Mouse (Mus musculus): ENCODE measurements around the gene Fancl. TPM values are rescaled to one million over a fixed set of nuclear protein-coding genes. Genes with fewer than 3 reads are reported as not detected.
"Not testable (repeated sequence)": the region's sequence is repeated elsewhere in the genome, so short reads cannot be mapped to it uniquely, and the experiment has no call there.

Gene Fancl
- 19.3 to 30.5 TPM (median 28.8 TPM) in 3 replicates for total RNA-seq (2017)

DNA sequence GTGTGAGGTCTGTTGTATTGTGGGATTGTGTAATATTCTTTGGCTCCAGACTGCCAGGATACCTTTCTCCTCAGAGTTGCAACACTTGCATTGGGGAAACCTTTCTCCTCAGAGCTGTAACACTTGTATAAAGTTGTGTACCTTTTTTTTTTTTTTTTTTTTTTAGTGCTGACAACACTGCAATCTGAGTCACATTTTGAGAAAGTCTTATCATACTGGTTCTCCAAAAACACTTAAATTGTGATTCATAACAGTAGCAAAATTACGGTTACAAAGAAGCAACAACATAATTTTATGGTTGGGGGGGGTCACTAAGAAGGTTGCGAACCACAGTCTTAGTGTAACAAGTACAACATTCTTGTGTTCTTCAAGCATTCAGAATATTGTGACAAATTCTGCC is at the start of gene Fancl:
Gene Fancl (plus strand): TSS at position 165 of the 400 bp plus-strand sequence.
- no peak for ATAC-seq (replicated peaks; ENCODE audit: insufficient number of reproducible peaks, low FRiP score, low TSS enrichment, poor library complexity, severe bottlenecking)

DNA sequence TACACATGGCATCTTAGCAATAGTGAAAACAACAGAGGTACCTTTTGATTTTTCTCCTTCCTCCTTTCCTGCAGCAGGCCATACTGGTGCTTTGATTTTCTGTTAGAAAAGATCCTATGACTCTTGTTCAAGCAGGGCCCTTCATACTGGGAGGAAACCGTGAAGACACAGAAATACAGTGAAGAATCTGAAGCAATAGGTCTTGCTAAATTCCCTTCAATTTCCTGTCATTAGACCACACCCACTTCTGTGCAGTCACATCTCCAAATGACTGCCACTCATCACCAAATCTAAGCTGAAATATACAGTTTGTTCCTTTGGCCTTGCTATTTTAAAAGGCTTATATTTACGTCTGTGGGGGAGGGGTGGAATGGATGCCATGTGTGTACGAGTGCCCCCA is 49.1 kb upstream of the Fancl start:
- peak; percentile 83 for ATAC-seq (replicated peaks; ENCODE audit: insufficient number of reproducible peaks, low FRiP score, low TSS enrichment, poor library complexity, severe bottlenecking)

DNA sequence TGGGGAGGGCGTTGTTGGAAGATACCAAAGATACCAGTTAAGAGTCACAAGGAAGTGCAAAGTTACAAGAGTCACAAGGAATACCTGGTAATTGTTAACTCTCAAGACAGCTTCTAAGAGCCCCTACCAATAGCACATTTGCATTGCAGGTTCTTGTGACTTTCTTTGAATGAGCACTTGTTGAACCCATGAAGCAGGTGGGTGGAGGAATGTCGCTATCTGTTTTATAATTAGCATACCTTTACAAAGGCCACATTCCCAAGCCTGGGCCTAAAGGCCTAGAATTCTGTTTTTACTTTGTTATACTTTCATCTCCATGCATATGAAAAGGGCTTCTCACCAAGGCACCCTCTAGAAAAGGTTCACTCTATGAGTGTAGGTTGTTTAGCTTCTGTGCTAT is 15.8 kb upstream of the Fancl start:
- not testable (repeated sequence) for ATAC-seq (replicated peaks; ENCODE audit: insufficient number of reproducible peaks, low FRiP score, low TSS enrichment, poor library complexity, severe bottlenecking)

DNA sequence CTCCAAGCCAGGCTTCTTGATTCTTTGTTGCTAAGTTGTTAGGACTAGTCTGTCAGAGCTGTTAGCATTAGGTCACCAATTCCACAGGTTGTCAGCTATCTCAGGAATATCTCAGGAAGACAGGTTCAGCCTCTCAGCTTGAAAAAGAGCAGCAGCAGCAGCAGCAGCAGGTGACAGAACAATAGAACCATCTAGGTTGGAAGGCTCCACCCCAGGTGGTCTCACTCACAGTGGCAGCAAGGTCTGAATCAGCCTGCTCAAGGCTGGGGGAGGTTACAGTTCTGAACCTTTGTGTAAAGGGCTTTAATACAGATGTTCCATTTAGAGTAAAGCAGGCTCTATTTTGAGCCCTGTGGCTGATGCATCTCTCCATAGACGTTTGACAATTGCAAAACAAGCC is 14.0 kb upstream of the Fancl start:
- not testable (repeated sequence) for ATAC-seq (replicated peaks; ENCODE audit: insufficient number of reproducible peaks, low FRiP score, low TSS enrichment, poor library complexity, severe bottlenecking)

DNA sequence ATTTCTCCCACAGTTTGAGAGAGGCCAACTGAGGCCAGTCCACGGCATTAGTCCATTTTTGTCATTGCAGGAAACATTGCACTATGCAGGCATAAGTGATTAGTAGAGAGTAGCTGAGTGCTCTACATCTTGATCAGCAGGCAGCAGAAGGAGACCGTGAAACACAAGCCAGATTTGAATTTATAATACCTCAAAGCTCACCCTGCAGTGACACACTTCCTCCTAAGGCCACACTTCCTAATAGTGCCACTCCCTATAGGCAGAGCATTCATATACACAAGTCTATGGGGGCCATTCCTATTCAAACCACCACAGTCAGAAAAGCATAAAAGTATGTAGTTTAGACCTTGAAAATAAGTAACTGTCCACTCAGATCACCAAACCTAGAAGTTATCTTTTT is 11.8 kb upstream of the Fancl start:
- peak; percentile 66; the same call in 1 of the 2 replicates for ATAC-seq (replicated peaks; ENCODE audit: insufficient number of reproducible peaks, low FRiP score, low TSS enrichment, poor library complexity, severe bottlenecking)

DNA sequence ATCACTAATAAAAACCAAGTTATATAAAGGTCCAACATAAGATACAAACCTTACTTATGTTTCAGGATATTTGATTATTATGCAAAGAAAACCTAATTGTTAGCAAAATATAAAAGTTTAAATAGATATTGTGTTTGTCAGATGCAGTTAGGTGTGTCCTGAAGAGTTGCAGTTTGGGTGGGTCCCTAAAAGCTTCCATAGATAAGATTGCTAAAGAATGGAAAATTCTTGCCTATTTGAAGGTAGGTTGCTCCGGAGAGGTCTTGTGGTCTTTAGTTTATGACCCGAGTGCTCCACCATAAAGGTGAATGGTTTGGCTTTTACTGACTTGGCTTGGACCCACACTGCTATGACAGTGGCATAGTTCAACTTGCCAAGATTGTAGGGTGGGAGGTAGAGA is 7.9 kb upstream of the Fancl start:
- no peak for ATAC-seq (replicated peaks; ENCODE audit: insufficient number of reproducible peaks, low FRiP score, low TSS enrichment, poor library complexity, severe bottlenecking)

DNA sequence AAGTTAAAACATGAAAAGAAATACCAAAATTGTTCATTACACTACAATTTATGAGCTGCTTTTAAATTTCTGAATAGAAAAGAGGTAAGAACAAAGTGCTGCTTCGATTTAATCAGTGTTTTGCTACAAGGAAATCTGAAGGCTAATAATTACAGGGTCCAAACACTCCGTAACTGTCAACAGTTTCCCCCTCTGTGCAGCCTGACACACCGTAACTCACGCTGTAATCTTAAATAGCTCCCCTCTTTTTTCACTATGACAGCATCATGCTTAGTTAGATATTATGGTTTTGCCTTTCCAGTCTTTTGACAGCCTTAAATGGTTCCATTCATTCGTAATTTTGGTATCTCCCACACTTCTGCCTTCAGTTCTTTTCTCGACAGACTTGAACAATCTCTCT is 4.4 kb upstream of the Fancl start:
- ATAC-seq (replicated peaks; ENCODE audit: insufficient number of reproducible peaks, low FRiP score, low TSS enrichment, poor library complexity, severe bottlenecking) = no peak

DNA sequence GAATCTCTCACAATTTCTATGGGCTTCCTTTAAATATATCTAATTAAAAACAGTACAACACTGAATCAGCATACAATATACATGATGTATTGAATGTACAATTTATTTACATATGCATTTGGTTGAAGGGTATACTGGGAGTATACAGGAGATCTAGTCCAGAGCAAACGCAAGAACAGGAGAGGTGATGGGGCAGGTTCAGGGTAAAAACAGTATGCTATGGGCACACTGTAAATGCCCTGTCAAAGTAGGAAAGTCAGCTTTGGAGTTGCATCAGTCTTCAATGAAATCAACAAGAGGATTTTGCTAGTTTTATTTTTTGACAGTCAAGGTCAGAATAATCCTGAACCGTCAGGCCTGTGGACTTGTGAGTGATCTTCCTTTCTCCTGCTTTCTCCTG is 743 bp downstream of the Fancl start:
- ATAC-seq (replicated peaks; ENCODE audit: insufficient number of reproducible peaks, low FRiP score, low TSS enrichment, poor library complexity, severe bottlenecking) = 0 out of 2 replicates have a peak, but pooled peaks have one; percentile 3

DNA sequence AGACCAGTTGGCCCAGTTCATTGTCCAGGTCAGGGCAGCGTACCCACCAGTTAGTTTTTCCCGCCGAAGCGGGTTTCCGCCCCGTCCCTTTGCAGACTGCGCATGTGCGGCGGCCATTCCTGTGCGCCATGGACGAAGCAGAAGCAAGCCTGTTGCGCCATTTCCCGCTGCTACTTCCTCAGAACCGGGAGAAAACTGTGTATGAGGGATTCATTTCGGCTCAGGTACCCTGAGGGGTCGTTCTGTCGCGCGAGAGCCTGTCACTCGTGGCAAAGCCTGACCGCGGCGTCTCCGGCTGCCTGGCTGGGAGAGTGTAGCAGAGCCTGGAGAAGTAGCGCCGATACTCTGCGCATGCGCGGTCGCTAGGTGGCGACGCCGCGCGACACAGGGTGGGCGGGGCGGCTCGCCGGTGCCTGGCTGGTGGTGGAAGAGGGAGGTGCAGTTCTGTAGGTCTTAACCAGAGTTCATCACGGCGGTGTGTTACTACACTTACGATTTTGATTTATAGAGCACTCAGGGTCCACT is 1.2 kb downstream of the Fancl start:
- ATAC-seq (replicated peaks; ENCODE audit: insufficient number of reproducible peaks, low FRiP score, low TSS enrichment, poor library complexity, severe bottlenecking) = peak; percentile 92

DNA sequence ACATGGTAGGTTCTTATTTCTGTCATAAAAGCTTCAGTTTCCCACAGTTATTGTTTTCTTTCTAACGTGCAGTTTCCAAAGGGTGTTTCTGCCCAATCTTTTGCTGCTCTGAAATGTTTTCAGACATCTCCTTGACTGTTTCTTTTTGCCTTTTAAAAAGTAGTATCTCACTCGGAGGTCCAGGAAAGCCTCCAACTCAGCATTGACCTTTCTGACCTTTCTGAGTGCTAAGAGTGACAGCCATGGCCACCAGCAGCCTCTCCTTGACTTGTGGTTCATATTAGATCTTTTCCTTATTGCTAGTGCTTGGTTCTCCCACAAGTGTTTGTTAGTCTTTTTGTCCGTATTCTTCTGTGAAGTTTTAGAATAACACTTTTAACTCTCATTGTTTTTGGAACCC is 9.6 kb downstream of the Fancl start:
- no peak for ATAC-seq (replicated peaks; ENCODE audit: insufficient number of reproducible peaks, low FRiP score, low TSS enrichment, poor library complexity, severe bottlenecking)

DNA sequence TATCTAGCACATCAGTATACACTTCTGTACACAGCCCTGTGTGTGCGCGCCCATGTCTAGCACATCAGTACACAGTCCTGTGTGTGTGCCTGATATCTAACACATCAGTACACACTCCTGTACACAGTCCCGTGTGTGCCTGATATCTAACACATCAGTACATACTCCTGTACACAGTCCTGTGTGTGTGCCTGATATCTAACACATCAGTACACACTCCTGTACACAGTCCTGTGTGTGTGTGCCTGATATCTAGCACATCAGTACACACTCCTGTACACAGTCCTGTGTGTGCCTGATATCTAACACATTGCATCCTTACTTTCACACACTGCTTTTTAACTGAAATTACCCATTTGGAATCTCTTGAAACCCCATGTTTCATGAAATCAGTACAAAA is 27.0 kb downstream of the Fancl start:
- no peak for ATAC-seq (replicated peaks; ENCODE audit: insufficient number of reproducible peaks, low FRiP score, low TSS enrichment, poor library complexity, severe bottlenecking)

DNA sequence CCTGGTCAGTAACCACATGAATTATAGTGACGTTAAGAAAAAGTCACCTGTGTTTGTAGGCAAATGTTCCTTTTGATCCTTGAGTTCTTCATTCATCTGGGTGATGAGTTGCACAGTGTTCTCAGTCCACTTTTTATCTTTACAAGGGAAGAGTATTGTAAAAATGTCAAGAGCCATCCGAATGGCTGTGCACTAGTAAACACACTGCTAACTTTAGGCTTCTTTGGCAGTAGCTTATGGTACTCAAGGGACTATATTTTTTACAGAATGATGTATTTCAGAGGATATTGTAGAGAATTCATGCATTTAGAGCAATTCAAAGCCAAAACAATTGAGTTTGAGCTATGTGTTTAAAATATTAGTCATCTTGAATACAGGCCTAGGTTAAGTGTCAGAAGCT is 35.5 kb downstream of the Fancl start:
- ATAC-seq (replicated peaks; ENCODE audit: insufficient number of reproducible peaks, low FRiP score, low TSS enrichment, poor library complexity, severe bottlenecking) = no peak

DNA sequence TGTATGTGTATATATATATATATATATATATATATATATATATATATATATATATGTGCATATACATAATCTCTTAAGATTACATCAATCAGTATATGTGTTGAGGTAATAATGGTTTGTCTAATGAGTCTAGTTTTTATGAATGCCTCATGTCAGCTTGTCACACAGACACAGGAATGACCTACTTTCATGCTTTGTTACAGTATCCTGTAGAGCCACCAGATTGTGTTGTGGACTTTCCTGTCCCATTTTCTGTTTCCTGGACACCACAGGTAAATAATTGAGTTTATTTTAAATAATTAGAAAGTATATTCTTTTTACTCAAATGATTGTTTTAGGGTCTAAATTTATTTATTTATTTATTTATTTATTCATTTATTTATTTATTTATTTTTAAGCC is 48.3 kb downstream of the Fancl start:
- ATAC-seq (replicated peaks; ENCODE audit: insufficient number of reproducible peaks, low FRiP score, low TSS enrichment, poor library complexity, severe bottlenecking) = no peak

DNA sequence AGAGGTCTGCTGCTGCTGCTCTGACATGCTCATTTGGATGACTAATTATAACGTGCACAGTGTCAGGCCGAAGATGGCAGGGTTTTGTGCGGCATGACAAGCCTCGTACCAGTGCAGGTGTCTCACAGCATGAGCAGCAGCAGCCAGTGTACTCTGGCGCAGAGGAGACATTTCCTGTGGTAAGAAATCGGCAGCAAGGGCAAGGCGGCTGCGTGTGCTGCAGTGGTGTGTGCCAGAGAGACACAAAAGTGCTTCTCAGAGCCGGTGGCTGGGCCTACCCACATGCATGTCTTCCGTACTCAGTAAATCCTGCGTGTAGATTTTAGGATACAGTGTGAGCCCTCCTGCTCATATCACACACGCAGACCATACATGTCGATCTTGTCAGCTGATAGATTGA is 51.9 kb downstream of the Fancl start:
- ATAC-seq (replicated peaks; ENCODE audit: insufficient number of reproducible peaks, low FRiP score, low TSS enrichment, poor library complexity, severe bottlenecking) = no peak

DNA sequence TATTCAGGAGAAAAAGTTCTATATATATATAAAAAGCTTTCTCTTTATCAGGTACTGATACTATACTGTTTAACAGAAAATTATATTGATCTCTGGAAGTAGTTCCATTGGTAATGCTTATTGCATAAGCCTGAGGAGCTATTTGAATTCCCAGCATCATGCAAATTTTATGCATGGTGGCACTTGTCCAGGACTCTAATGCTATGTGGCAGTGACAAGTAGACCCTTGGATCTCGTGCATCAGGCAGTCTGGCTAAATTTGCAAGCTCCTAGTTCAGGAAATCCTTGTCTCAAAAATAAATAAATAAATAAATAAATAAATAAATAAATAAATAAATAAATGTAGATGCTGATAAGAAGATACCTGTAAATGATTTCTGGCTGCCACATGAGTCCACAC is 55.2 kb downstream of the Fancl start:
- no peak for ATAC-seq (replicated peaks; ENCODE audit: insufficient number of reproducible peaks, low FRiP score, low TSS enrichment, poor library complexity, severe bottlenecking)

DNA sequence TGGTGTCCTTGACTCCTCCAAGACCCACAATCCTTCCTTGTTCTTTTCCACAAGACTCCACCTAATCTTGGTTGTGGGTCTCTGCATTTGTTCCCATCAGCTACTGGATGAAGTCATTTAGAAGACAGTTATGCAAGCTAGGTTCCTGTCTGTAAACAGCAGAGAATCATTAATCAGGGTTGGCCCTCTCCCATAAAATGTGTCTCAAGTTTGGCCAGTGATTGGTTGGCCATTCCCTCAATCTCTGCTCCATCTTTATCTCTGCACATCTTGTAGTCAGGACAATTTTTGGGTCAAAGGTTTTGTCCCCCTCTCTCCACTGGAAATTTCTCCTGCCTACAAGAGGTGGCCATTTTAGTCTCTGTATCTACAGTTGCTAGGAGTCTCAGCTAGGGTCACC is 58.4 kb downstream of the Fancl start:
- ATAC-seq (replicated peaks; ENCODE audit: insufficient number of reproducible peaks, low FRiP score, low TSS enrichment, poor library complexity, severe bottlenecking) = no peak

DNA sequence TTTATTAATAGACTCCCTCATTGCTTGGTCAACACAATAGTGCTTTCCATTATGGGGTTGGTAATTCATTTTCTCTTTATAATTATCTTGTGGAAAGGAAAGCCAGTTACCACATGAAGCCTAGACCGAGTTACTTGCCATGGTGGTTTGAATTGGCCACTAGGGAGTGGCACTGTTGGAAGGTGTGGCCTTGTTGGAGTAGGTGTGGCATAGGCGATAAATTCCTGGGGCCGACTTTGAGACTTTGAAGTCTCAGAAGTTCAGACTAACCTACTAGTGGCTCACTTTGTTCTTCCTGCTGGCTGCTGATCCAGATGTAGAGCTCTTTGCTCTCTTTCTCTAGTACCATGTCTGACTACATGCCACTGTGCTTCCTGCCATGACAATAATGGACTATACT is 63.9 kb downstream of the Fancl start:
- no peak for ATAC-seq (replicated peaks; ENCODE audit: insufficient number of reproducible peaks, low FRiP score, low TSS enrichment, poor library complexity, severe bottlenecking)

DNA sequence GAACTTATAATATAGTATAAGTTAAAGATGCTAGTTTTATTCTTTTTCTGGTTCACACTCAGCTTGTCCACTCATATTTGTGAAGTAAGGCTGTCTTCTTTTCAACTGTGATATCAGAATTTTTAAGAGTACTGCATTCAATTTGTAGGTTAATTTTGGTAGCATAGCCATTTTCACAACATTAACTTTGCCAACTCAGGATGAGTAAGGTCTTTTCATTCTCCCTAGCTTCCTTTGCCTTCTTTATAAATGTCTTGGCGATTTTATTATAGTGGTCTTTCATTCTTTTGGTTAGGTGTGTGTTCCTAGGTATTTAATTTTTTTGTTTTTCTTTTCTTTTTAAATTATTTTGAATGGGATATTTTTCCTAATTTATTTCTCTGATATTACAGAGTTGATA is 64.7 kb downstream of the Fancl start:
- no peak for ATAC-seq (replicated peaks; ENCODE audit: insufficient number of reproducible peaks, low FRiP score, low TSS enrichment, poor library complexity, severe bottlenecking)

DNA sequence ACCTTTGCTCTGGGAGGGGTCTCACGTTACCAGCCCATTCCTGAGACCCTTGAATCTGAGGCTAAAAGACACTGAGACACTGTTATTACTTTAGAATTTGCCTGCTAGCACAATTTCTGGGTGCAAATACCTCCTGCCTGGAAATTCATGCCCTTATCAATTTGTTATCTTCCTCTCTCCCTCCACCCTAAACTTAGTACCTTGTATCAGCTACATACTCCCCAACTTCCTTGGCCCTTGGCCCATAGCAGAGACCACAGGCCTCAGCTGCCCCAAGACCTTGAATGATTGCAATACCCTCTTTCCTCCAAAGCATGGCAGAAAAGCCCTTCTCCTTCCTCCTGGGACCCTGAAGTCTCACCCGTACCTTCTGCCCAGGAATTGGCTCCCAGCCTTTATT is 65.3 kb downstream of the Fancl start:
- no peak for ATAC-seq (replicated peaks; ENCODE audit: insufficient number of reproducible peaks, low FRiP score, low TSS enrichment, poor library complexity, severe bottlenecking)

DNA sequence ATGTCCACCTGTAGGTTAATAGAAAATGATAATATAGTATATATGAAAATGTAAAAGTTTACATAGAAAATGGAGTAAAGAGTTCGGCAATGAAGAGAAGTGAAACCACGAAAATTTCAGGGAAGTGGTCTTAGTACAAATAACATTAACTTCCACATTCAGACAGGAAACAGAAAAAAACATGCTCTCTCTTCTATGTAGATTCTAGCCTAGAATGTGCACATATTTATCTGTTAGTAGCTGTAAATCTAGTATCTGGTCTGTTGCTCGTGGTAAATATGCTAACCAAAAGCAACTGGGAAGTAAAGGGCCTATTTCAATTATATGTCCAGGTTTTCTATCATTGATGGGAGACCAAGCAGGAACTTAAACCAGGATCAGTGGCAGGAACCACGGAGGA is 66.8 kb downstream of the Fancl start:
- ATAC-seq (replicated peaks; ENCODE audit: insufficient number of reproducible peaks, low FRiP score, low TSS enrichment, poor library complexity, severe bottlenecking) = peak; percentile 83

DNA sequence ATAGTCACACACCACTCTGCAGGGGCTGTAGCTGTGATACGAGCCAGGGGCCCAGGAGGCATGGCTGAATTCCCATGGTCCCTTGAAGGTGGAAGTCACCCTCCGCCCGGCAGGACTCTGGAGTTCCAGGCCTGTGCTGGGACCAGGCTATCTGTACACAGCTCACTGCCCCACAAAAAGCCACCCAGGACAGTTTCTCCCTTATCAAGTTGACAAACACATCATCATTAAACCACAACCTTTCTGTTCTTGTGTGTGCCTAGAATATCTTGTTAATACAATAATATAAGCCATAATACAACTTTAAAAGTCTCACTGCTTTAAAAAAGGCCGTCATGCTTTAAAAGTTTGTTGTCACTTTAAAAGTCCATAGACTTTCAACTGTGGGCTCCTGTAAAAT is 68.1 kb downstream of the Fancl start:
- no peak for ATAC-seq (replicated peaks; ENCODE audit: insufficient number of reproducible peaks, low FRiP score, low TSS enrichment, poor library complexity, severe bottlenecking)

Data from monocyte, adult 5-6 weeks (primary cell).